Mouse (Mus musculus) hematopoietic stem cell, adult 5-6 weeks (primary cell): ENCODE data around the gene 0610010F05Rik. TPM values are rescaled to one million over a fixed set of nuclear protein-coding genes. Genes with fewer than 3 reads are reported as not detected.
A peak's percentile ranks its signal among the peaks of the same experiment; 100 is the strongest.

Experiments
- ATAC-seq, 2 experiments: fragments of 125-278 bp in 1 of 2; replicated peaks in 1 of 2; 2 replicates each; pipeline ENCODE4 v1.8.0; 2016 to 2017; ENCODE audit warnings: inconsistent platforms in 2 of 2, mild to moderate bottlenecking in 2 of 2, moderate number of reproducible peaks in 2 of 2, low read depth in 1 of 2, moderate TSS enrichment in 1 of 2; ENCODE audit not compliant: low FRiP score in 2 of 2, poor library complexity in 2 of 2, severe bottlenecking in 2 of 2, insufficient read depth in 1 of 2, low TSS enrichment in 1 of 2
- total RNA-seq: library from RNA; stranded (forward); fragments of 172-1452, 232-1000 nt; gene quantifications from 2 replicates; pipeline ENCODE4 v1.2.3, GENCODE M21; 2017

Gene 0610010F05Rik
- 50.1 and 50.2 TPM in 2 replicates for total RNA-seq

DNA sequence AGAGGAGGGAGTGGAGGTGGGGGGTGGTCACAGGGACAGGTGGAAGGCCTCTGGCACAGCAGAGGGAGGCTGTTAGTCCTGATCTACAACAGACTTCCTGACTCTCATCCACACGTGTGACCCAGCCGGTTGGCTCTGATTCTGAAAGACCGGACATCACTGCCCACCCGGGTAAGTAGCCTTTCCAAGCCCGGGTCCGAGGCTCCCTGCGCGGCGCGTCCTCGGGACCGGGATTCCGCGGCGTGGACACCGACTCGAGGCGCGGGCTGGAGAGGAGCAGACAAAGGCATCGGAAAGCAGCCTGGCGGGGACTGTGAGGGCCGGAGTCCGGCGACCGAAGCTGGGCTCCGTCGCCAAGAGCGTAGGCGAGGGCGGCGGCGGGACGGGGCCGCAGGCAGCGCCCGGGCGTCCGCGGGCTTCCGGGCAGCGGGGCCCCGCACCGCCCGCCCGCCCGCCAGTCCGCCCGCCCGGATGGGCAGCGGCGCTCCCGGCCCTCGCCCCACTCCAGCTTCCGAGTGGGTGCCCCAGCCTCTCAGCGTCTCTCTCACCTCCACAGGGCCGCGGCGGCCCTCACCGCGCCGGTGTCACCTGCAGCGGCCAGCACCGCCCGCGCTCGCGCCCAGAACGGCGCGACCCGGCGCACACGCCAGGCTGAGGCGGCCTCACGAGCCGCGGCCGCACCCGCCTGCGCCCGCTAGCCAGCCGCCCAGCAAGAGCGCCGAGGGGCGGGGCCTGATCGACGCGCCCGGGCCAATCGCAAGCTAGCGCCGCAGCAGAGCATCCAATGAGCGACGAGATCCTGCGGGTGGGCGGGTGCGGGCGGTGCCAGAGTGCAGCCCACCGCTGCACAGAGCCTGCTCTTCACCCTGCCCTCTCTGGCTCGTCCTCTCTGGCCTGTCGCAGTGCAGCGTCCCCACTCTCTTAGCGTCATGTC lies at the start of gene 0610010F05Rik:
Gene 0610010F05Rik (minus strand): TSS at position 695 of the 934 bp plus-strand sequence.
- ATAC-seq, result peak; percentile 99 to 100

GRCm38 (mm10) chr11:23682561-23682960 lies 49.1 kb upstream of the 0610010F05Rik start:
- ATAC-seq, result no peak

- no peak for ATAC-seq
Observed at GRCm38 (mm10) chr11:23680435-23680950, 47.1 kb upstream of the 0610010F05Rik start.

DNA sequence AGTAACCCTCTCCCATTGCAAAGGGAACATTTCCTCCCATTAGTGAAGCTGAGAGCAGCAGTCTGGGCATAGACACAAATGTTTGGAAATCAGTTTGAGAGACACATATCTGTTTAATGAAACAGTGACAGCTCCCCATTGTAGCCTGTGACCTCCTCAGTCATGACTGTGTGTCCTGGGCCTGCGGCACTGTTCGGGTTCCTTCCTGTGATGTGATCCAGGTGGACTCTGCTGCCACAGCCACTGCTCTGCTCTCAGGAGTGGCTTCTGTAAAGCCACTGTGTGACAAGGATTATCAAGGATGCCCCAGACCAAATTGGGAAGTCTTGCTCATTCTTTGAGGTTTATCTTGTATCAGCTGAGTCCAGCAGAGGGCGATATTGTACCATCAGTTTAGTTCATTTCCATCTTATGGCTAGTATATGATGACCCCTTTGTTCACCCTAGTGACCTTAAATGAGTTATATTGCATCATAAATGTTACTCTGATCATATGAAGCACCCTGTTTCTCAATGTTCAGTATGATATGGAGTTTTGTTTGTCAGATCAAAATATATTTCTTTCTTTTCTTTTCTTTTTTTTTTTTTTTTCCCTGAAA lies 45.7 kb upstream of the 0610010F05Rik start:
- ATAC-seq, result peak; percentile 76 to 88

DNA sequence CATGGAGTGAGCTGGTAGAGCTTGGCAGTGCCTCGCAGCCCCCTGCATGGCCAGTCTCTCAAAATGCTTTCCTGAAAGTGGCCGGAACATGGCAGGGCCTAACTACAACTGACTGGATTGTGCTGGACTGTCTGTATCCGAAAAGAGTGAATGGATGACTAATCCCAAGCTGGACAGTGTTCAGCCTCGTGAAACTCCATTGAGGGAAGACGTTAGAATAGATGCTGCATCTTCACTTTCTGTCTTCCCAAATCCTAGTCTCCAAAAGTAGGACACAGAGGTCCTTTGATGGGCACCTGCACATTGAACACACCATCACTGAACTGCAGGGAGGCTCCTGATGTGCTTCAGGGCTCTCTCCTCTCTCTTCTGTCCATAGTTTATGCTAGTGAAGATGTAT lies 42.7 kb upstream of the 0610010F05Rik start:
- ATAC-seq, result no peak

- no peak for ATAC-seq
Observed at GRCm38 (mm10) chr11:23672256-23672749, 38.9 kb upstream of the 0610010F05Rik start.

DNA sequence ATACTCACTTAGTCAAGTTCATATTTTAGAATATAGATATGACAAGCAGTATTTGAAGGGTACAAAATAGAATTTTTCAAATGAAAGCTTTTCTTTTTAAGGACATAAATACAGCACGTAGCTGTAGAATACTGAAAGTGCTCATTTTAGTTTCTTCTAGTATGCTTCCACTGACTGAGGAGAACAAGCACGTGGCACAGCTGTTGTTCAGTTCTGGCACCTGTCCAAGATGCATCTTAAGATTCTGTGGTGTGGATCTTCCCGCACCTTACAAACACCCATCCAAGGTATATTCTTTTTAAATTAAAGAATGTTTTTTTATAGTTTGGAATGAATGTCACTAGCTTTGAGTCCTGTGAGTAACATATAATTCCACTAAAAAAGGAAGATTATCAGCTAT lies 33.7 kb upstream of the 0610010F05Rik start:
- no peak for ATAC-seq

GRCm38 (mm10) chr11:23666526-23666925 lies 33.1 kb upstream of the 0610010F05Rik start:
- no peak; a peak in 1 of 4 replicates for ATAC-seq

DNA sequence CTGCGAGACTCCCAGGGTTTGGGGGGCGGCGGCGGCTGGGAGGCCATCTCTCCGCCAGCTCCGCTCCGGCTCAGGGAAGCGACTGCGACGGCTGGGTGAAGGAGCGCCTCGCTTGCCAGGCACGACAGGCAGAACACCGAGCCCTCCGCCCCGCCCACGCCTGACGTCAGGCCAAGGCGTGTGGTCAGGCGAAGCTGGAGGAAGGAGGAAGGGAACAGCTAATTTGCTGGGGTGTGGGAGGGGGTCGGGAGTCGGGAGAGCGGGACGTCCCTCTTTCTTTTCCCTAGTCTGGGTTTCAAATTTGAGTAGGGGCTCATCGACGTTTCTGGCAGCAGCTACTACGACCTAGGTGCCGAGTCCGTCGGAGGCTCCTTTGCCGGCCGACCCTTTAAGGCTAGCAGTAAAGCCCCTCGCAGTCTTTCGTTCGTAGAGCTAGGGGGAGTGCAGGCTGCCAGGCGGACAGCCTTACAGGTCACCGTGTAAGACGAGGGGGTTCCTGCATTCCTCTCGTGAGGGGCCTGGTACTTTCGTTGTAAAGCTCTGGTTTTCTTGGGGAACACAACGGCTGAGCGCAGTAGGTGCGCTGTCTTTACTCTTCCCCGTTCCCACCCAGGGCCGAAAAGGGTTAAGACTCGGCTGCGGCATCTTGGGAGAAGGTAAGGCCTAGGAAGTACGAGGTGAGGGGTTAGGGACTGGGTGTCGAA lies 32.5 kb upstream of the 0610010F05Rik start, which contains the start of gene Pex13:
Gene Pex13 (minus strand): TSS at position 162 of the 704 bp plus-strand sequence.
- peak; percentile 92 to 97 for ATAC-seq

DNA sequence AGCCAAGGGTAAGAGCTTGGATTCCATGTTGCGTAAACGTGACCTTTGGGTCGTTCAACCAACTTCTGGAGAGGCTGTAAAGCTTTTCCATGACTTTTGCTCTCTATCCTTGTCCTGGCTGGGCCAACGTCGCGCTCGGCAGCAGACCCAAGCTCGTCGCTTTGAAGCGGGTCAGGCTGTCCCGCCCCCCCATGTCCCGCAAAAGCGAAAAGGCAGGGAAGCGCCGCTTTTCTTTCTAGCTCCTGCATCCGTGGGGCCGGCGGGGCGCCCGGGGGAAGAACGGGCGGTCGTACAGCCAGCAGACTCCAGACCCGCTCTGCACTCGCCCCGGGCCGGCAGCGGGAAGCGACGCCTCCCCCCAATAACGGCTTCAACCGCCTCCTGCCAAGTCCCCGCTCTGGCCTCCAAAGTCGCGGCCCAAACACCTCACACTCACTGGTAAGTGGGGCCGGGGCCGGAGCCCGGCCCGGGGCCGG lies 31.9 kb upstream of the 0610010F05Rik start, which contains the start of gene Pus10:
Gene Pus10 (plus strand): TSS at position 364 of the 476 bp plus-strand sequence.
- peak in 1 of 2 experiments; percentile 46; a peak in 2 of 4 replicates for ATAC-seq

DNA sequence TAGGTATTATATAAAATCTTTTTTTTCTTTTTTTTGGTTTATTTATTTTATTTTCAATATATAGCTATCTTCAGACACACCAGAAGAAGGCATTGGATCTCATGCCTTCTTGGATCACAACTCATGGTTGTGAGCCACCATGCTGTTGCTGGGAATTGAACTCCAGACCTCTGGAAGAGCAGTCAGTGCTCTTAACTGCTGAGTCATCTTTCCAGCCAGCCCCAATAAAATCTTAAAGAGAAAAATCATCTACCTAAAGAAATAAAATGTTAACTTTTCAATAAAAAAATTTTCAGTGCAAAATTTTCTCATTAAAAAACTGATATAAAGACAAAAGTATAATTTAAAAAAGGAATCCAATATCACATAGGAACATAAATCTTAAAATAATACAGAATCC lies 30.8 kb upstream of the 0610010F05Rik start:
- no peak for ATAC-seq

DNA sequence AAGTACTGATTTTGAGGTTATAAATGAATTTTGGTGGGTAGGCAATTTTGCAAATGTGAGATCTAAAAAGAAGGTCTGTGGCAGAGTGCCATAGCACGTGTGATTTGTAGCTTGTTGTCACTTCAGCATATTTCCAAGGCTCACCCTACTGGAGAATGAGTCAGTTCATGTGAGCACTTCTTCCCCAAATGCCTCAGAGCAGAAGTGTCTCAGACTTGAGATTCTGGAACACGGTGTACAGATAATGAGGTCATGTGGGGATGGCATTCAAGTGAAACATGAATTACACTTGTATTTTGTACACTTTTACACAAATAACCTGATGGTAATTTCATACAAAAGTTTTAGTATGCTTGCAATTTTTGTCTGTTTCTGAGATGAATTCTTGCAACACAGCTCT lies 24.4 kb upstream of the 0610010F05Rik start:
- no peak for ATAC-seq

DNA sequence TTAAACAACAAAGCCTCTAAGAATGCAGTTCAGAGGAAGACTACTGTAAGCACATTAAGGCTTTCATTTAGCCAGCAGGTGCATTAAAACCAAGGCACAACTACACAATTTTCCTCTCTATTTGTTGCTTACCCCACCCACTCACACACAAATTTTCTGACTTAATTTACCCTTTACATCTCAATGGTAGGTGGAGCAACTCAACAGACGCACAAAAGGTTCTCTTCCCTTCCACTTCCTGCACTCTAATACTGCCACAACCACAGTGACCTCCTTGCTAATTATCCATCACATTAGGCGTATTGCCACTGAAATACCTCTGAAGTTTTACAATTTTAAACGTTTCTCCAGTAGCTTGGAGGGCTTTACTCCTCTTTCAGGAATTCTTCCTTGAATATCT lies 20.2 kb upstream of the 0610010F05Rik start:
- ATAC-seq, result no peak

DNA sequence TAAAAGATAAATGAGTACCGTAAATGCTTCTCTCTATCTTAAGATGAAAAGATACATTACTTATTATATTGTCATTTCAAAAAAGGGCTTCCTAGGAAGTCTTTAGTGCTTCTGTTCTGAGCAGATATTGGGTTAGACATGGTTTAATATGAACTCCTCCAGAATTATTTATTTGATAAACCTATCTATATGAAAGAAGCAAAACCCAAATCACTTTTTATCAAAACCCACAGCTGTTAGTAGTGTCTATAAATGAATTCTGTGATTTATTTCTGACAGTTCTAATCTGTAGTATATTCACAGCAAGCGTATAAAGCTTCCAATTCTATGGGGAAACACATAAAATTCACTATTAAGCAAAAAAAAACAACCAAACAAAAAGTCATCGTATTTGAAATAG lies 14.4 kb upstream of the 0610010F05Rik start:
- ATAC-seq, result no peak

GRCm38 (mm10) chr11:23647431-23647830 lies 14.0 kb upstream of the 0610010F05Rik start:
- no peak for ATAC-seq

DNA sequence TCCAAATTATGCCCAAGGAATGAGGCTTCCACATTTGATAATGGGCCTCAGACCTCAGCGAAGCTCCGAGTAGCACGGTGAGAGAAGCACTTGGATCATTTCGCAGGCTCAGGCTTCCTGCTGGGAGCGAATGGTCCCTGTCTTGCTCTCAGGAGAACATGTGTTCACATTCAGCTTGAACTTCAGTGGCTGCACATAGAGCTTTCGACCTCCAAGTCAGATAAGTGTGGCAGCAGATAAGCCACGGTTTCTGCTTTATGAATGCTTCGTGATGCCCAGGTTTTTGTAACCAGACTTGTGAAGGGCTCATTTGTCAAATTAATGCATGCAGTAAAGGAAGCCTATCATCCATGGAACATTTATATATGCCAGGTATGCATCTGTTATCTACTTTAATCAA lies 1.1 kb upstream of the 0610010F05Rik start:
- no peak for ATAC-seq

DNA sequence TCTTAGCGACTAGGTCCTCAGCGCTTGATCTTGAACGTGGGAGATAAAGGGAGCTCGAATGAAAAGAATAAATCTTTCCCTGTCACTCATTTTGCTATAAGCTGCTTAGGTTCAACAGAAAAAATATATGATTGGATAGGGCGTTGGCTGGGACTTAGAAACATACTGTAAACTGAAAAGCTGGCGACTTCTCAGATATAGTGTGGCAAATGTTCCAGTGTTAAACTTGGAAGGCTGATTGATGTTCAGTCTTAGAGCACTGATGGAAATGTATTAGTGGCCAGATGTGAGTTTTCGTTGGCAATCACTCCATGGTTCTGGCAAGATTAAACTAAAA lies 408 bp upstream of the 0610010F05Rik start:
- 0 out of 4 replicates have a peak, but pooled peaks of 1 of the 2 experiments have one; percentile 15 for ATAC-seq
